Mouse (Mus musculus): Measurements from ENCODE around the gene Sfxn3.

Sfxn3 gene

DNA sequence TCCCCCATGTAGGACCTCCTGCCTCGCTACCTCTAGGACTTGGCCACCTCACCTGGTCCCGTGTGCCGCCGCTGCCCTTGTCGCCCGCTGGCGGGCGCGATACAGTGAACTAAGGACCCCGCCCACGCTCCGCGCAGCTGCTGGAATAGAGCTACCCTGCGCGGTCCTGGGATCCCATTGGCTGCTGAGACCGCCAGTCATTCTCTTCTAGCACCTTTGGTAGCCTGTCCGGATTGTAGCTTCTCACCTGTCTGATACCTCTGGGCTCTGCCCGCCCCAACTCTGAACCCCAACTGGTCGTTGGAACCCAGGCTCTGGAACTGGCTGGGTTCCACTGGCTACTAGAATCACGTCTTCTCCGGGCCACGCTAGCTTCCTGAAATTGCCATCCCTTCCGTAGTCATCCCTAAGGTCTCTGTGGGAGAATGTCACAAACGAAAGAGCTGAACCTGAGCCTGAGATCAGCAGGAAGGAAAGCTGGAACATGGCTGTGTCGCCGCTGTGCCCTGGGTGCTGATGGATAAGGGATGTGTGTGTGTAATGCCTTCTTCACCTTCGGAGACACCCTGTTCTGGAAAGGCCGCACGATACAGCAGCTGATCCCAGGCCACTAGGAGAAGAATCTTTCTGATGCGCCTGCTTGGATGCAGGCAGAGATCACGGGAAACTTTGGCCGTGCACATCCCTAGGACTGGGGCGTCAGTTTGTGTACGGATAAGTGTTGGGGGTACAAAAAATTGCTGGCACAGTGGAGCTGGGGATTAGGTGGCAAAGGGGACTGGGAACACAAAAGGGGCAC lies 581 bp upstream of the Sfxn3 start:
- DNase-seq (ENCODE audit: low spot score in 2 of 2): peak; percentile 80 to 83

DNA sequence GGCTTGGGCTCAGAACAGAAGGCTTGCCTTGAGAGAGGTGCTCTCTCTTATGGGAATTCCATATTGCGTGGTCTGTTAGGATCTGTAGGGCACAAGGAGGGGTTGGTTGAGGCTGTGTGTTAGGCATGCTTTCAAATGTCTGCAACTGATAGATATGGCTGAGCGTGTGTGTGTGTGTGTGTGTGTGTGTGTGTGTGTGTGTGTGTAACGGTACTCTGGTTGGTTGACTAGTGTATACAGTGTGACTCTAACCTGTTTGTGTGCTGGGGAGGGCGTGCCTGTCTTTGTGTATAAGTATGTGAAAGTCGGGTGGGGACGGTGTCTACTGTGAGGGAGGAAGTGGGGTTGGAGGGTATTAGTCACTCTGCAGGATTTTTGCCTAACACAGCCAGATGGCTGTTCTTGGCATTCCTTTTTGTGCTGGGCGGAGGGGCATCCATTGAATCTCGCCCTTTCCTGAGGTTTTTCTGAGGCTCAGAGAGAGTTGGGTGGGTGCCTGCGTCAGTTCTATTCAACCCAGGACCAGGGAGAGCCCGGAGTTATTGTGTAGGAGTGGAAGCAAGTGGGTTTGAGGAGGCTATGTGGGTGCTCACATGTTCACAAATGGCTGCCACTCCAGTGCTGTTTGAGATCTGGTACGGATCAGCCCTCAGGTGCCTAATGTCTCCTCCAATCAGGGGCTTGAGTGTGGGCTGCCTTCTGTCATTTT lies 786 bp downstream of the Sfxn3 start:
- DNase-seq (ENCODE audit: low spot score in 2 of 2): peak; percentile 65 to 67

DNA sequence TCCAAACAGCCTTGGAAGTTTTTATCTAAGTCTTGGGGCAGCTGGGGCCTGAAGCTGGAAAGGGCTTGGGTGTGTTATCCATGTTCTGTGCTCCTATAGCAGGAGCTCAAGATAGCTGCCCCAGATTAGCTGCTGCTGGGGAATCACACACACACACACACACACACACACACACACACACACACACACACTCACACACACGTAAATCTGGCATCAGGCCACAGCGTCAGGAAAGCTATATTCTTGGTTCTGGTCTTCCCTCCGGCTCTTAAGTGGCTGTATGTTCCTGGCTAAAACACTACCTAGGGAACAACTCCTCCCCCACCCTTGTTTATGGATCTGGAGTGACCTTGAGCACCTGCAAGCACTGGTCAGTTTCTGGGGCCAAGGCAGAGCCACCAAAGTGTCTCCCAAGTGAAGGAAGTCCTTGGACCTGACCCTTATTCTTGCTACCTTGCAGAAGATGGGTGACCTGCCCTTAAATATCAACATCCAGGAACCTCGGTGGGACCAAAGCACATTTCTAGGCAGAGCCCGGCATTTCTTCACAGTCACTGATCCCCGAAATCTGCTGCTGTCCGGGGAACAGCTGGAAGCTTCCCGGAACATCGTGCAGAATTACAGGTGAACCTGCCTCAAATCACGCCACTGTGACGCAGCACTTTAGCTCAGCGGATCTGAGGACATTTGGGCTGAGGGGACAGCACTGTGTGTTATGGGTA lies 1.5 kb downstream of the Sfxn3 start:
- DNase-seq (ENCODE audit: low spot score in 2 of 2): no peak

DNA sequence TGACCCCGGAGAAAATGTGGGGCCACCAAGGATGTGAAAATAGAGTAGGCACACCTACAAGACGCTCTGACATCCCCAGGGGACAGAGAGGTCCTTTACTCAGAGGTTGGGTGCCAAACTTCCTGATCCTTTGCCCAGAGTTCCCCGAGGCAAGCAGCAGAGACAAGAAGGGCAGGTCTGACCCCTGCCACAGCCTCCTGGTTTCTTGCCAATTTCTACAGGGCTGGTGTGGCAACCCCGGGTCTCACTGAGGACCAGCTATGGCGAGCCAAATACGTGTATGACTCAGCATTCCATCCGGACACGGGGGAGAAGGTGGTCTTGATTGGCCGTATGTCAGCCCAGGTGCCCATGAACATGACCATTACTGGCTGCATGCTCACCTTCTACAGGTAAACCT lies 2.2 kb downstream of the Sfxn3 start:
- DNase-seq (ENCODE audit: low spot score in 2 of 2): no peak

DNA sequence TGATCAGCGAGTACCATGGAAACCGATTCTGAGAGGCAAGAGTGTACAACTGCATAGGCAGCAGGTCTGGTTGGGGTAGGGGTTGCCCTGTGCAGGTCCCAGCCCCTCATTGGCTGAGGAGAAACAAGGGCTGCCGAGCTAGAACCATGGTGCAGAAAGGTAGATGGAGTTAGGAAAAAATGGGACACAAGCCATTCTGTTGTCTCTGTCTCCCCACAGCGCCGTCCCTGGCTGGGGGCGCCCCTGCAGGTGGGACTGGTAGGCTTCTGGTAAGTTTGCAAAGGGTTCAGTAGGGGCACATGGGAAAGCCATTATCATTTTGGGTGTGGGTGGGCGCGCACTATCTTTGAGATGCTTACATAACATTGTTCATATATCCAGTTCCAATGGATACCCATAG lies 6.1 kb downstream of the Sfxn3 start:
- no peak for DNase-seq (ENCODE audit: low spot score in 2 of 2)

DNA sequence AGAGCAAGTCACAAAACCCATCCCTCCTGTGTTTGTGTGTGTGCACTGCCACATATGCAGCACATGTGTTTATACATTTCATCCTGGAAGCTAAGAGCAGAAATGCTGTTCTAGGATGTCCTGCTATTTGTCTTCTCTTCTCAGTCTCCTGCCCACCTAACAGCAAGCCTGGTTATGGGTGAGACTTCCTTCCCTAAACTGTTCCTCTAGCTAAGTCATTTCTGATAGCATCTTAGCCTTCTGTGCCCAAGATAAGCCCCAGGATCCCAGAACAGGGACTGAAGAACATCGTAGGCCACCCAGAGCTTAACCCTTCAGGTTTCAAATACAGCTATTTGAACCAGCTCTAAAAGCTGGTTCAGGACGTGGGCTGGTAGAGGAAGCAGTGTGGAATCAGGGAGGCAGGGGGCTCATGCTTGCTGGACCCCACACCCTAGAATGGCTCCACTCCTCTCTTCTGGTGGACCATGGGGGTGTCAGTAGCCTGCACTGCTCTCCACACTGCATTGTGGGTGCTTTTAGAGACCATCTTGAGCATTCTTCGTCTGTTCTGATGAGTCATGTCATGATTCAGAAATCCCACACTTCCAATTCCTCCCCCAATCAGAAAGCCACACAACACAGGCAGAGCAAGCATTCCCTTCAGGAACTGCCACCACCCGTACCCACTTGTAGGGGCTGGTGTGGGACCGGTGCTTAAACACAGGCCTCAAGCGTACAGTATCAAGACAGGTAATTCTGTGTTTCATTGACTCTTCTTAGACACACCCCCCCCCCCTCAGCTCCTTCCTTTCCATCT lies 7.8 kb downstream of the Sfxn3 start:
- DNase-seq (ENCODE audit: low spot score in 2 of 2): no peak

DNA sequence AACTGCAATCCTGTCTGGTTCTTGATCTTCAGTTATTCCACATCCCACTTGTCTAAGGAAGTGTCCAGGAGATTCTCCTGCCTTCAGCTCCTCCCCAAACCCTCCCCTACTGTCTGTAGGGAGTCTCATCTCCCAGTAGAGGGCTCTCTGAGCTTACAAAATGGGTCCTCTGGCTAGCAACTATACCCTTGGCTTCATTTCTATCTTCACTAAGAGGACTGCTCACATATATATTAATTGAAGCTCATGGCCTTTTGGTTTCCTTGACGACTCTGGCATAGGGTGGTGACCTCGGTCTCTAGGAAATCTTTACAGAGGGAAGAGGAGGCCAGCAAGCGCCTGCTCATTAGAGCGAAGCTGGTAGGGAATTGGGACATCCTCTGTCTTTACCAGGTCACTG lies 9.1 kb downstream of the Sfxn3 start:
- no peak for DNase-seq (ENCODE audit: low spot score in 2 of 2)

DNA sequence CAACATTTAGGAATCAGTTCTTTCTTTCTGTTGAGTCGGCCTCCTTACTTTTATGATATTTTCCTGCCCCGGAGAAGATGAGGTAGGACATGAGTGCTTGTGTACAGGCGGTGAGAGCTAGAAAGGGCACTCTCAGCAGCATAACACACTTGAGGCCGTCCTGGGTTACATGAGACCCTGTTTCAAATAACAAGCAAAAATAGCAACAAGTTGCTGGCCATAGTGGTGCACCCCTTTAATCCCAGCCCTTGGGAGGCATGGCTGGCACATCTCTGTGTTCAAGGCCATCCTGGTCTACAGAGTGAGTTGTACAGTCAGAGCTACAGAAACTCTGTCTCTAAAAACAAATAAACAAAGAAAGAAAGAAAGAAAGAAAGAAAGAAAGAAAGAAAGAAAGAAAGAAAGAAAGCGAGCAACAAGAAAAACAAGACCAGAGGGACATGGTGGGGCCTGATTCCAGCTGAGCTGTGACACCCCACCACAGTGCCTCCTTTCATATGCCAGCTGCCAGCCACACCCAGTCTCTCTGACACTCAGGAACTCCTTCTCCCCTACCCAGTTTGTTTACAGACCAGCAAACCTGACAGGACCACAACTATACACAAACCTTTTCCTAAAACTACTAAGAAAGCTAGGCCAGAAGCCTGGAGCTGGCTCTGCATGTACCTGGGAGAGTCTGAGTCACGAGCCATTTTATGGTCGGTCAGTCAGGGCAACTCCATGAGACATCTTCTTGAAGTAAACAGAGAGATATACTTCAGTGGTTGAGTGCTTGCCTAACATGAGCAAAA lies 9.8 kb downstream of the Sfxn3 start:
- no peak for DNase-seq (ENCODE audit: low spot score in 2 of 2)

DNA sequence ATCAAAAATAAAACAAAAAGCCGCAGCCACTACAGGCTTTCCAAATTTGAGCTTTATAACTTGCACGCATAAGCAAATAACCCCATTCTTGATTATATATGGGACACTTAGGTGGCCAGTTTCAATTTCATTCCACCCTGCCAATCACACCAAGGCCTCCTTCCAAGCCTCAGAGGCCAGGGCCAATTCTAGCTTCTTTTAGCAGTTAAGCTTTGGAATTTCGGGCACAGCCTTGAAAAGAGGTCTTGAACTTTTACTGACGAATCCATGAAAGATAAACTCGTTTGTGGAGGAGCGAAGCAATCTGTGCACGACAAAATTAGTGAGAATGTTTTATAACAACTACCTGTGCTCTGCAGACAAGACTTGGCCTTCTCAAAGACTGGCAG lies 10.4 kb downstream of the Sfxn3 start:
- no peak for DNase-seq (ENCODE audit: low spot score in 2 of 2)

DNA sequence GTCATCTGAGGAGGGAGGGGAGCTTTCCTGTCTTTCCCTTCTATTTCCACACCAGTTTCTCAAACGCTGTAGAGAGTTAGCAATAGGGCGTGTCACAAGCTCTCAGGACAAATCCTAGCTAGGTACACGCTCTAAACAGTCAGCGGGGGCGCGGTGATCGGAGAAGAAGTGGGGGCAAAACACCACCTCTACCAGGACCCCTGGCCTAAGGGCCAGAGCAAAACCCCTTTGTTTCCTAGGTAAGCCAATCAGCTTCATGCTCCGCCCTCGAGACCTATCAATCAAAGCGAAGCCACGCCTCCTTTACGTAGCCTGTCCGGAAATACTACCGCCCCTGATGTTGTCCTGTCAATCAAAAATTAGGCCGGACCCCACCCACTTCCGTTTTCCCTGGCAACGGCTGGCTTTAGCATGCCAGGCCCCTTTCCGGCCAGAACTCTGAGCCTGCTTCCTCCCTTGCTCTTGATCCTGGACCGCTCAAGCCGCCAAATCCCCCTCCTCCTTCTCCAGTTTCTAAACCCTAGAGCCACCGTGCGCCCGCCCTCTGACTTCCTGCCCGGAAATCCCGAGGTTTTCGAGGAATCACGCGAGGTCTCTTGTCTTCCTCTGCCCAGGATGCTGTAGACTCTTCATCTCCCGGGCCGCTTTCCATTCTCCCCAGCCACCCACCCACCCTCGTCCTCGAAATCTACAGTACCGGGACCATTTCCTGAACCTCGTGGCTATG lies 11.0 kb downstream of the Sfxn3 start:
- DNase-seq (ENCODE audit: low spot score in 2 of 2): peak; percentile 76 to 79

DNA sequence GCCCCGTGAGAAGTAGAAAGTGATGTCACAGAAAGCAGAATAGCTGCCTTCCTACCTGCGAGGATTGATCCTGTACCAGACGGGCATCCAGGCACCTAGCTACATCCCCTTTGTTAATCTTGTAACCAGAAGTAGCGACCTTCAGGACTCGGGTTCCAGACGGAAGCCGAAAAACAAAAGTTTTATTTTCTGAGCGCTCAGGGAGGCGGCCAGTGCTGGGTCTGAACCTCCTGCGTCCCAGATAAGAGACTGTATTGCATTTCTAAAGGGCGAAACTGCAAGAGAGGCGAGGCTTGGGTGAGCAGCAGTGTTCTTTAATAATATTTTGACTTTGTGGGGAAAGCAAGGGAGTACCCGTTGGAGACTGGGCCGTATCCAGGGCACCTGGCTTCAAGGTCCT lies 11.5 kb downstream of the Sfxn3 start:
- DNase-seq (ENCODE audit: low spot score in 2 of 2): no peak

DNA sequence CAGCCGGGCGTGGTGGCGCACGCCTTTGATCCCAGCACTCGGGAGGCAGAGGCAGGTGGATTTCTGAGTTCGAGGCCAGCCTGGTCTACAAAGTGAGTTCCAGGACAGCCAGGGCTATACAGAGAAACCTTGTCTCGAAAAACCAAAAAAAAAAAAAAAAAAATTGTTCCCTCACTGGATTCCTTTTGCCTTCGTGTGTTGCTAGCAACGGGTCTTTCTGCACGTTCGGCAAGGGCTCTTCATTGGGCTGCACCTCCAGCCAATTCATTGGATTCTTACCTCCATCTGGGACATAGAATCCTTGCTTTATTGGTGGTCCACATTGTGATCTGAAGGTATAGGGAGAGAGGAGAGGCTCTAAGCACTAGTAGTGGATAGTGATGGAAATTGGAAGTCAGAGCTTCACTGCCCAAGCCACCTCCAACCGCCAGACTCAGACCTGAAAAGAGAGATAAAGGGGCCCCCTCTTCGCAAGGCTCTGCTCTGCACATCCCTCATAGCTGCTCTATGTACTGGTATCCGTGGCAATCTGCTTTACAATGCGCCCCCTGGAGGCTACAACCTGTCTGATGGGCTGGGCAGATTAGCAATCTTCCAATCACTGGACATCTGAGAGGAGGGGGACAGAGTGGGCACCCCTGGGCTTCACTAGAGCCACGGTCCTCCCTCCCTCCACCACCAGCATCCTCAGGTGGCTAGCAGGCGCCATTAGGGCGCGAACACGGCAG lies 16.4 kb downstream of the Sfxn3 start:
- DNase-seq (ENCODE audit: low spot score in 2 of 2): no peak

DNA sequence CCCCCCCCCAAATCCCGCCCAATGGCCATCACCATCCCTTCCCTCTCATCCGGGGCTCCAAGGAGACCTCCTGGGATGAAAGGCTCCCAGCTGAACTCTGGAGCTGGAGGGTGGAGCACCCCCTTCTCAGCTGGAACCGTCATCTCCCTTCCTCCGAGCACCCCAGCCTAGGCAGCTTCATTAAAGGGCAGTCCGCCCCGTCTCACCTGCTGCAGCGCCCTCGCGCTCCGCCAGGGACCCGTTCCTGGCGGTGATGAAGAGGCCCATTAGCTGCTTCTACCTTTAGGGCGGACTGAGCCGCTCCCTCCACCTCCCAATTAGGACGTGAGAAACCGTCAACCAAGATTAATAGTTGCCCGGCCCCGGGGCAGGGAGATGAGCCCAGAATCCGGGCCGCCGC lies 17.9 kb downstream of the Sfxn3 start:
- no peak for DNase-seq (ENCODE audit: low spot score in 2 of 2)

DNA sequence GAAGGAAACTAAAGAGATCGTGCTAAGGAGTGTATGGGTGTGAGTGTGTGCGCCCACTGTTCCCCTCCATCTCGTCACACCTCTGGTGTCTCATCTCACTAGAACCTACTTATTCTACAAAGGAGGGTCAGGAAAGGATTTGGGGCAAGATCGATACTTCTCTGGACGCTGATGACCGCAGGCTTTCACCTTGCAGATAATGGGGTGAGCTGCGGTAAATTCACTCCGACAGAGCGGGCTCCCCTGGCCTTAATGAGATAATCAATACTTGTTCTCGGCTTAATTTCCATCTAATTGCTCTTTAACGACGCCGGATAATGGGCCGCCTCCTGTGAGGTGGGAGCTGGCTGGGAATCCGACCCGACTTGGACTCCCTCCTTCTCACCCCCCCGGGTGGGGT lies 19.9 kb downstream of the Sfxn3 start:
- DNase-seq (ENCODE audit: low spot score in 2 of 2): no peak

DNA sequence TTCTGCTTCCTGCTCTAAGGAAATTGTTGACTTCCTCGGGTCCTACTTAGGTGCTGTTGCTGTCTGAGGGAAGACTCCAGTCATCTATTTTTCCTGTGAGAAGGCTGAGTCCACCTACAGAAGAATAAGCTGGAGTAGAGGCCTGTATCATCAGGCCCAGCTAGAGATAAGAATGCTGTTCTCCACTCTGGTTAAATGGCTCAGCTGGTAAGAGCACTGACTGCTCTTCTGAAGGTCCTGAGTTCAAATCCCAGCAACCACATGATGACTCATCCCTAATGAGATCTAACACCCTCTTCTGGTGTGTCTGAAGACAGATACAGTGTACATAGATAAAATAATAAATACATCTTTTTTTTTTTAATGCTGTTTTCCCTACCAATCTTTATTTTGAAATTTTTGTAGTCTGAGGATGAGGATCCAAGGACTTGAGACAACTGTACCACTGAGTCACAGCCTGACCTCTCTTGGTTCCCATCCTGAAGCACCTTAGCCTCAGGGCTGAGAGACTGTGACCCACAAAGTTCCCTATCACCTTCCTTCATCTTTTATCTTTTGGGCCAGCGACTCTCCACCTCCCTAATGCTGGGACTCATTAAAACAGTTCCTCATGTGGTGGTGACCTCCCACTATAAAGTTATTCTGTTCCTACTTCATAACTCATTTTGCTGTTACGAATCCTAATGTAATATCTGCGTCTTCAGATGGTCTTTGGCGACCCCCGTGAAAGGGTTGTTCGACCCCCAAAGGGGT lies 20.6 kb downstream of the Sfxn3 start:
- DNase-seq (ENCODE audit: low spot score in 2 of 2): no peak

DNA sequence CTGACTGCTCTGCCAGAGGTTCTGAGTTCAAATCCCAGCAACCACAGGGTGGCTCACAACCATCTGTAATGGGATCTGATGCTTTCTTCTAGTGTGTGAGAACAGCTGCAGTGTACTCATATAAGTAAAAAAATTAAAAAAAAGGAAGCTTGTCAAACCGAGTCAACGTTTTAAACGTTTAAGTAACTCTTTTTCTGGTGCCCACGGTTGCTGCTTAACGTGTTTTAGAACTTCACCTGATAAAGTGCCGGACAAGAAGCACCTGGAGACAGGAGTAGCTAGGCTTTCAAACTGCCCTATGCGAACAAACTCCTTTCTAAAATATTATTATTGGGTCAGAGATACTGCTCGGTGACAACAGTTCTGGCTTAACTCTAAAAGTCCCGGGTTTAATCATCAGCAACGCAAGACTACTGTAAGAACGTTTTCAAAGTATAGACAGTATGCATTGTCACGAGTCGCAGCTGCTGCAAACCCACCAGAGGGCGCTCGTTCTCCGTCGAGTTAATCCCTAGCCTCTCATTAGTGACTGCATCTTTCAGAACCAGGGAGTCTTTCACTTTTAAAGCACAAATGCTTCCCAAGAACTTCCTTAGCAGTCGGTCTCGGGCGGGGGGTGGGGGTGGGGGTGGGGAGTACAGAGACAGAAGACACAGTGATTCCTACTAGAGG lies 26.7 kb downstream of the Sfxn3 start:
- DNase-seq (ENCODE audit: low spot score in 2 of 2): no peak

DNA sequence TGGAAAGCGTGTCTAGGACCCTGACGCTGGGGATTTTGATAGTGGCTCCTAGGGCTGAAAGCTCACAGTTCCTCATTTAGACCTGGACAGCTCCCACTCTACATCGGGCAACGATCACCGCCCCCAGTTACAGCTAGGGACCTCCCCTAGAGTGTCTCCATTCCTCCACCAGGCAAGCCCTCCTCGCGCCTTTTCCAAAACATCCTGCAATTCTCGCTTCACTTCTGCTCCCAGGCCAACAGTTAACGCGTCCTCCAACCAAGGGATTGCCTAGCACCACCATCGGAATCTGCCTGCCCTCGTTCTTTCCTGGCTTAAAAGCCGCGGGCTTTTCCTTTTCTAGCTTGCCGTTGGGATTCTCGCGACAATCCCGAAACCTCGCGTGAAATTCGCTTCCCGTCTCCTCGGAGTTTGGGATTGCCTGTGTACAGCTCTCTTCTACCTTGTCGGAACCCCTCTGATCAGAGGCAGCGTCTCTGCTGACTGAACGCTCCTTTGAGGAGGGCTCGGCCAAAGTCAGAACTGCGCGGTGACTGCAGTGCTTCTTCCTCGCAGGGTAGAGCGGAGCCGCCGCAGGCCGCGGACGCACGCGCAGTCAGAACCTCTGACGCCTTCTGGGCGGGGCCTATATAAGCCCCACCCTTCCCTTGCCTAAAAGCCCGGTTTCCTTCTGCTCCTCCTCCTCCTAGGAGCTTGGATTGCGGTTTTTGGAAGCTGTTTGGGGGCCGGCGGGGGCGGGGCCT lies 27.4 kb downstream of the Sfxn3 start, which contains the start of gene Kazald1:
TSS of gene Kazald1 (plus strand) at position 662 of the 743 bp plus-strand sequence.
- peak; percentile 90 to 93 for DNase-seq (ENCODE audit: low spot score in 2 of 2)

Data from frontal cortex, postnatal 25 days (tissue).